Mouse (Mus musculus): ENCODE measurements at regions not wholly inside any gene's neighbourhood (a gene's known extent, or its start where the extent isn't known, plus 50 kb on each side); places are given as distances from the start of the nearest gene placed in this dataset.
A peak's percentile ranks its signal among the peaks of the same experiment; 100 is the strongest.

DNA sequence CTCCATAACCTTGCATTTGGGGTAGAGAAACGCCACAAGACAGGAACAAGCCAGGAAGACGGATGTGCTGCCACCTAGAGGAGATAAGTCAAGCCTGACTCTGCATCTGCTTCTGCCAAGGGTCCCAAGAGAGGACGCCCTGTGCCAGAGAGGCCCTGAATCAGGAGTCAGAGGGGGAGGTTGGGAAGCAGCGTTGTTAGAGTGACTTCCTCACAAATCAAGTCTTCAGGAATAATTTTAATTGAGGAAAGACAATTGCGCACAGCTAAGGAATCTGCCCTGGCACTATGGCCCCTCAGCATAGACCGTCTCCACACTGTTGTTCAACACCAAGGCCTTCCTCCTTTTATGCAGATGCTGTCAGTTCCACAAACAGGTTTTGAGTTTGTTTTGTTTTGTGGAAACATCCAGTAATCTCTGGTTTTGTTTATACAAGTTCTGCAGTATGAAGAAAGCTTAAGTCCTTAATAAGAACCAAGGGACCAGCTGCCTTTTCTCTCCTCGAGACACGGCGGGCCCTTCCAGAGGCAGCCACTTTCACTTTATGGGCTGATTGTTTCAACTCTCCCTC lies 187.9 kb upstream of the Il12b start:
- Histone ChIP-seq H3K4me2 (replicated peaks; ENCODE audit: low read depth, low read length) (no peak overlapping the region), H3K9ac (replicated peaks; ENCODE audit: low read depth) (no peak overlapping the region), H3K27me3 (replicated peaks; ENCODE audit: insufficient read depth, low read length) (no peaks in the 10 kb centered on the region), H3K9me3 (ENCODE audit: low read length) (no peaks in the 10 kb centered on the region), H3K4me1 (ENCODE audit: insufficient read depth, low read depth, low read length) (no peaks in the 10 kb centered on the region), H3K4me3 (ENCODE audit: low read depth, low read length) (no peak overlapping the region), H3K36me3 (ENCODE audit: insufficient read depth, low read length) (no peaks in the 10 kb centered on the region), H3K27ac (ENCODE audit: low read length) (peak overlapping the region; percentile 59; the same call in 1 of the 2 replicates)
- 42% methylated on average over 9 of the region's 9 CpGs for WGBS
- DNase-seq (ENCODE audit: low spot score) (peak; percentile 88), ATAC-seq (peak; percentile 87)
- TF ChIP-seq EP300 (IDR thresholded peaks at IDR 0.05): peak; percentile 43; the same call in 1 of the 2 replicates
- TF ChIP-seq CTCF (IDR thresholded peaks at IDR 0.05): peak; percentile 77

DNA sequence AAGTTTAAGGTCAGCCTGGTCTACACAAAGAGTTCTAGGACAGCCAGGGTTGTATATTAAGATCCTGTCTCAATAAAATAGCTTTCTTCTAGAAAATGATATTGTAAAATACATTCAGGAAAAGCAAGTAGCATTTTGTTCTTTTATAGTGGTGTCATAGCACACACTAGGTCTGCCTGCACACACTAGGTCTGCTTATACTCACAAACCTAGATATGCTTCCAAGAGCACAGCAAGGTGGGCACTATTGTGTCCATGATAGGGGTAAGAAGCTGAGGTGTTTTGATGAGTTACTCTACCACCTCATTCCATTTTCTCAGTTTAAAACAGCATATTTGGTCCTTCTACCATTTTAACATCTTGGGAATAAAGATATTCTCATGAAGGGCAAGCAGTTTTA lies 185.8 kb upstream of the Il12b start:
- Histone ChIP-seq H3K4me1 (ENCODE audit: insufficient read depth, low read depth, low read length) (no peaks in the 10 kb centered on the region), H3K27me3 (replicated peaks; ENCODE audit: insufficient read depth, low read length) (no peaks in the 10 kb centered on the region), H3K9ac (replicated peaks; ENCODE audit: low read depth) (no peak overlapping the region), H3K9me3 (ENCODE audit: low read length) (no peaks in the 10 kb centered on the region), H3K4me2 (replicated peaks; ENCODE audit: low read depth, low read length) (no peak overlapping the region), H3K36me3 (ENCODE audit: insufficient read depth, low read length) (no peaks in the 10 kb centered on the region), H3K27ac (ENCODE audit: low read length) (no peak overlapping the region), H3K4me3 (ENCODE audit: low read depth, low read length) (no peak overlapping the region)
- TF ChIP-seq EP300 (IDR thresholded peaks at IDR 0.05) (no peak), CTCF (IDR thresholded peaks at IDR 0.05) (no peak)
- DNase-seq (ENCODE audit: low spot score) (no peak), ATAC-seq (no peak)

DNA sequence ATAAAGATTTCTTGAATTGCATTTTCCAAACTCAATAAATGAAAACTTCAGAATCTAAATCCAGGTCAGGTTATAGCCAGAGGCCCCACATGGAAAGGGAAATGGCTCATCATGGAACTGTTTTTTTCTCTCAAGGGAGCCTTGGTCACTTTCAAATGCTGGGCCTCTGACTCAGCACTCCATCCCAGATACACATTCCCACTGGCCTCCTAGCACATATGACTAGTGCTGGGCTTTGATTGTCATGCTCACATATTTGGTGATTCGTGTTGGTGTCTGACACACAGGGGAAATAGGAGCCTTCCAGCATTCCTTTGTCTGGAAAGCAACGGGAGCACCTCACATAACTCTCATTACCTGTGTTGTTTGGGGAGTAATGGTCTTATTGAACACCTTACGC lies 183.5 kb upstream of the Il12b start:
- ATAC-seq: no peak
- no peak overlapping the region for H3K4me3 ChIP-seq (ENCODE audit: low read depth, low read length)
- TF ChIP-seq EP300 (IDR thresholded peaks at IDR 0.05) (no peak), CTCF (IDR thresholded peaks at IDR 0.05) (no peak)

DNA sequence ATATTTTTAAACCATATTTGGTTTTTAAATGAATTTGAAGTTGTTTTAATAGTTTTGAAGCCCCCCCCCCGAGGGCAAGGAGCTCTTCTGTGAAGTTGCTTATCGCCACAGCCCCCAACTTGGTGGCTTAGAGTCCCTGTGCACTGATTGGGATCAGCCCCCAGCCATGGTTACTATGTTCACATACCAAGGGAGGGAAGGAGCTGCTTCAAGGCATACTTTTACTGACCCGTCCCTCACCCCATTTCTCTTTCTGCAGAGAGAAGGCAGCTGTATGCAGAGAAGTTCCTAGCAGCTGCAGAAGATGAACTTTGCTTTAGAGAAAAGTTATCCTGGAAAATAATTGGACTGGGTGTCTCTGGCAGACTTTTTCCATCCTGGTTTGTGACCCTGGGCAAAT lies 179.9 kb upstream of the Il12b start:
- Histone ChIP-seq H3K36me3 (ENCODE audit: insufficient read depth, low read length) (no peaks in the 10 kb centered on the region), H3K4me1 (ENCODE audit: insufficient read depth, low read depth, low read length) (no peaks in the 10 kb centered on the region), H3K9me3 (ENCODE audit: low read length) (no peaks in the 10 kb centered on the region), H3K27me3 (replicated peaks; ENCODE audit: insufficient read depth, low read length) (no peaks in the 10 kb centered on the region), H3K27ac (ENCODE audit: low read length) (no peak overlapping the region), H3K4me2 (replicated peaks; ENCODE audit: low read depth, low read length) (no peak overlapping the region), H3K9ac (replicated peaks; ENCODE audit: low read depth) (no peak overlapping the region), H3K4me3 (ENCODE audit: low read depth, low read length) (no peak overlapping the region)
- DNase-seq (ENCODE audit: low spot score) (peak; percentile 67), ATAC-seq (peak; percentile 66)
- TF ChIP-seq CTCF (IDR thresholded peaks at IDR 0.05): no peak
- TF ChIP-seq EP300 (IDR thresholded peaks at IDR 0.05): no peak
- 22% methylated on average over 3 of the region's 3 CpGs for WGBS

More for the DNA sequence above, 183.5 kb upstream of the Il12b start:
- H3K9me3 ChIP-seq (ENCODE audit: low read length): no peaks in the 10 kb centered on the region
- H3K27me3 ChIP-seq (replicated peaks; ENCODE audit: insufficient read depth, low read length): no peaks in the 10 kb centered on the region
- no peak overlapping the region for H3K4me2 ChIP-seq (replicated peaks; ENCODE audit: low read depth, low read length)
- H3K4me1 ChIP-seq (ENCODE audit: insufficient read depth, low read depth, low read length): no peaks in the 10 kb centered on the region
- no peaks in the 10 kb centered on the region for H3K36me3 ChIP-seq (ENCODE audit: insufficient read depth, low read length)
- 86% methylated on average over 3 of the region's 3 CpGs for WGBS
- H3K27ac ChIP-seq (ENCODE audit: low read length): no peak overlapping the region
- no peak overlapping the region for H3K9ac ChIP-seq (replicated peaks; ENCODE audit: low read depth)
- DNase-seq (ENCODE audit: low spot score): no peak

DNA sequence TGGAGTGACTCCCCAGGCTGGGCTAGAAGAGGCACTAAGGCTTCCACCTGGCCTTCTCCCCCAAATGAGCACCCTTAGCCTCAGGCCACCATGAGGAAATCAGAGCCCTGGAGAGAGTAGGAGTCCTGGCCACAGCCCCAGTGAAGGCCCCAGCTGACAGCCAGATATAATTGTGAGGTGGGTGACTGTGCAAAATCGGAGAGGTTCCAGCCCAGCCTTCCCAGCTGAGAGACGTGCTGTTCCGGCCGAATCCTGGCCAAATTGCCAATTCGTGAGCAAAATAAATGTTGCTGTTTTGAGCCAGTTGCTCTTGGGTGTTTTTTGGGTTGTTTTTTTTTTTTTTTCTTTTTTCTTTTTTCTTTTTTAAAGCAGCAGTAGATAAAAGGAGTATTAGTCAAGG lies 169.9 kb upstream of the Il12b start:
- 74% methylated on average over 5 of the region's 5 CpGs for WGBS
- TF ChIP-seq EP300 (IDR thresholded peaks at IDR 0.05) (no peak), CTCF (IDR thresholded peaks at IDR 0.05) (no peak)
- Histone ChIP-seq H3K27me3 (replicated peaks; ENCODE audit: insufficient read depth, low read length) (no peaks in the 10 kb centered on the region), H3K4me3 (ENCODE audit: low read depth, low read length) (no peak overlapping the region), H3K4me2 (replicated peaks; ENCODE audit: low read depth, low read length) (no peak overlapping the region), H3K9ac (replicated peaks; ENCODE audit: low read depth) (no peak overlapping the region), H3K36me3 (ENCODE audit: insufficient read depth, low read length) (no peaks in the 10 kb centered on the region), H3K27ac (ENCODE audit: low read length) (no peak overlapping the region), H3K4me1 (ENCODE audit: insufficient read depth, low read depth, low read length) (no peaks in the 10 kb centered on the region), H3K9me3 (ENCODE audit: low read length) (no peaks in the 10 kb centered on the region)
- DNase-seq (ENCODE audit: low spot score) (no peak), ATAC-seq (no peak)

DNA sequence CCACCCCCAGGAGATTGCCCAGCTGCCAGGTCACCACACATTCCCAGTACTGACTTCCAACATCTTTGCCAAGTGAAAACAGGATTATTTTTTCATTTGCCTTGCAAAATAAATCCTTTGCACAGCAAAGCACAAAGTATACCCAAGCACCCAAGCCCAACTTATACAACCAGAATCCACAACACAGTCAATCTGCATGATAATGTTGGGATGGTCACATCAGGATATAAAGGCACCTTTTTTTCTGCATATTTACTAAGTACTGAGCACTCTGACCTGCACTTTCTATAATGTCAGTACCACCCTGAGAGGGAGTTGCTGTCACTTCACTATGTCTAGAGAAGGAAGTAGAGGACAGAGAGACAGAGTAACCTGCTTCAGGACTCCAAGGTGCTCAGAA lies 164.4 kb upstream of the Il12b start:
- TF ChIP-seq EP300 (IDR thresholded peaks at IDR 0.05): no peak
- no peak for TF ChIP-seq CTCF (IDR thresholded peaks at IDR 0.05)
- Histone ChIP-seq H3K9ac (replicated peaks; ENCODE audit: low read depth) (no peak overlapping the region), H3K27me3 (replicated peaks; ENCODE audit: insufficient read depth, low read length) (no peaks in the 10 kb centered on the region), H3K4me3 (ENCODE audit: low read depth, low read length) (no peak overlapping the region), H3K4me2 (replicated peaks; ENCODE audit: low read depth, low read length) (no peak overlapping the region), H3K36me3 (ENCODE audit: insufficient read depth, low read length) (no peaks in the 10 kb centered on the region), H3K9me3 (ENCODE audit: low read length) (no peaks in the 10 kb centered on the region), H3K27ac (ENCODE audit: low read length) (no peak overlapping the region), H3K4me1 (ENCODE audit: insufficient read depth, low read depth, low read length) (no peaks in the 10 kb centered on the region)
- no peak for ATAC-seq
- DNase-seq (ENCODE audit: low spot score): no peak

DNA sequence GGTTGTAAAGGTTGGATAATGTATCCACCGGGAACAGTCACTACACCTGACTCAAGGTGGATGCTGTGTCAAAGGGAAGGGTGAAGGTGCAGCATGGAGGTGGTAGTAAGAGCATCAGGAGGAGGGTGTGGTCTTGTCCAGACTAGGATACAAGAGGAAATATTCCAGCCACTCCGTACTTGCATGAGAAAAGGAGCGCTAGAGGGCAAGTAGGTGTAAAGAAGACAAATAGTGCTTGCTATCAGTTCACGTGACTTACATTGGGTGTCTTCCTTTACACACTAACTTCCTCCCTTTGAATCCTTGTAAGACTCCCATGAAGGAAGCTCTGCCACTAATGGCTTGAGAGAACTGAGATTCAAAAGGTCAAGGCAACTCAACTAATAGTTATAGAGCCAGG lies 161.8 kb upstream of the Il12b start:
- no peaks in the 10 kb centered on the region for H3K9me3 ChIP-seq (ENCODE audit: low read length)
- no peak overlapping the region for H3K4me3 ChIP-seq (ENCODE audit: low read depth, low read length)
- H3K27me3 ChIP-seq (replicated peaks; ENCODE audit: insufficient read depth, low read length): no peaks in the 10 kb centered on the region
- DNase-seq (ENCODE audit: low spot score) (no peak), ATAC-seq (no peak)
- TF ChIP-seq CTCF (IDR thresholded peaks at IDR 0.05): no peak
- TF ChIP-seq EP300 (IDR thresholded peaks at IDR 0.05): no peak
- WGBS: 87% methylated on average over 4 of the region's 4 CpGs
- H3K27ac ChIP-seq (ENCODE audit: low read length): no peak overlapping the region
- H3K4me2 ChIP-seq (replicated peaks; ENCODE audit: low read depth, low read length): no peak overlapping the region
- no peaks in the 10 kb centered on the region for H3K4me1 ChIP-seq (ENCODE audit: insufficient read depth, low read depth, low read length)
- no peaks in the 10 kb centered on the region for H3K36me3 ChIP-seq (ENCODE audit: insufficient read depth, low read length)
- H3K9ac ChIP-seq (replicated peaks; ENCODE audit: low read depth): no peak overlapping the region

All from lung, postnatal 0 days (tissue).